Mouse (Mus musculus) stomach, embryonic 16.5 days (tissue): ENCODE measurements around the gene Vmn1r20. TPM values are rescaled to one million over a fixed set of nuclear protein-coding genes. Genes with fewer than 3 reads are reported as not detected.
"Not testable (repeated sequence)": the region's sequence is repeated elsewhere in the genome, so short reads cannot be mapped to it uniquely, and the experiment has no call there.

Source experiments
- ATAC-seq: fragments of 200-750 bp; cut with Nextera tagmentation; 2 replicates; pipeline ENCODE4 v1.8.0; 2017; ENCODE audit warnings: moderate number of reproducible peaks, moderate TSS enrichment; ENCODE audit not compliant: insufficient read depth, low FRiP score
- H3K27ac ChIP-seq: fragments of 300-500 bp; sonication (generic); 2 replicates; pipeline ENCODE4 v1.5.1; 2014; ENCODE audit warnings: low read length
- H3K27me3 ChIP-seq: fragments of 300-500 bp; sonication (generic); 2 replicates; pipeline ENCODE4 v1.6.1; 2014; ENCODE audit warnings: low read length, control low read depth, mixed read lengths; ENCODE audit not compliant: control insufficient read depth, insufficient read depth
- H3K36me3 ChIP-seq: fragments of 300-500 bp; sonication (generic); 2 replicates; pipeline ENCODE4 v1.6.1; 2014; ENCODE audit warnings: low read length; ENCODE audit not compliant: control insufficient read depth, insufficient read depth
- H3K4me1 ChIP-seq: fragments of 300-500 bp; sonication (generic); 2 replicates; pipeline ENCODE4 v1.6.1; 2014; ENCODE audit warnings: low read length, control low read depth, mixed read lengths; ENCODE audit not compliant: control insufficient read depth, insufficient read depth
- H3K4me2 ChIP-seq: fragments of 300-500 bp; sonication (generic); 2 replicates; pipeline ENCODE4 v1.6.1; 2014; ENCODE audit warnings: low read depth, low read length, mixed read lengths
- H3K4me3 ChIP-seq: fragments of 300-500 bp; sonication (generic); replicated peaks from 2 replicates; pipeline ENCODE4 v1.5.1; 2014; ENCODE audit warnings: mild to moderate bottlenecking, low read length
- H3K9ac ChIP-seq: fragments of 300-500 bp; sonication (generic); 2 replicates; pipeline ENCODE4 v1.6.1; 2014; ENCODE audit warnings: low read length
- H3K9me3 ChIP-seq: fragments of 300-500 bp; sonication (generic); replicated peaks from 2 replicates; pipeline ENCODE4 v1.6.1; 2016; ENCODE audit warnings: low read length, control low read depth; ENCODE audit not compliant: control insufficient read depth
- WGBS: fragments of 180-500 bp; shearing (Covaris S2); extraction: QIAGEN DNeasy Blood & Tissue Kit; methylation state at CpG from one replicate; pipeline ENCODE4 v1.1.7; 2014; 5-methylcytosine and 5-hydroxymethylcytosine counted together
- polyA plus RNA-seq: library from polyadenylated mRNA; unstranded; fragments of >200 nt; fragmentation: Nextera tagmentation; extraction: Ambion mirVana; gene quantifications from 2 replicates; pipeline ENCODE4 v1.2.1, GENCODE M21; 2015

The Vmn1r20 gene
- 0.04 TPM in 1 of 2 replicates, not detected in the other for polyA plus RNA-seq

DNA sequence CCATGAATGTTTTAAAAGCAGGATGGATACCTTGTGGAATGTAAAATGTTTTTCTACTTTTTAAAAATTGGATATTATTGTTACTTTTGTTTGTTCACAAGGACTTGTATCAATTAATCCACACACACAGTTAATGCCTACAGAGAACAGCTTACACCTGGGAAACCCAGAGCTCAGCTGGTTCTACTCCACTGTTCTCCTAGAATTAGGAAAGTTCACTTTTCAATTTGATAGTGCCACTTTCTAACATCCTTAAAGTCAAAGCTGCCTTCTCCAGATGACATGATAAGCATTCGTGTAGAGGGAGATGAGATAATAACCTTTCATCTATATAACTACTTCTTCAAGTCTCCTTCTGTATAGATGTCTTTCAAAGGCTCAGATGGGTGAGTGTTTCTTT lies at the start of gene Vmn1r20:
Gene Vmn1r20, plus strand, starts transcription at position 301 of the 400 bp plus-strand sequence.
- Histone ChIP-seq H3K4me1 (no peaks in the 10 kb centered on the region), H3K9me3 (no peaks in the 10 kb centered on the region), H3K27me3 (no peaks in the 10 kb centered on the region), H3K9ac (no peak within 1 kb of the TSS), H3K36me3 (no peaks in the 10 kb centered on the region), H3K27ac (no peak within 1 kb of the TSS), H3K4me2 (no peak within 1 kb of the TSS), H3K4me3 (no peak within 1 kb of the TSS)
- no peak for ATAC-seq
- 47% methylated on average over 1 of the region's 1 CpGs for WGBS

- Histone ChIP-seq H3K4me3 (no peak within 1 kb of the TSS), H3K4me1 (no peaks in the 10 kb centered on the region), H3K4me2 (no peak within 1 kb of the TSS), H3K36me3 (no peaks in the 10 kb centered on the region), H3K27me3 (no peaks in the 10 kb centered on the region), H3K27ac (no peak within 1 kb of the TSS), H3K9ac (no peak within 1 kb of the TSS), H3K9me3 (no peaks in the 10 kb centered on the region)
- ATAC-seq = no peak
Measured at GRCm38 (mm10) chr6:57395683-57396082, 33.0 kb upstream of the Vmn1r20 start, which contains the start of gene Vmn1r18. Vmn1r18 (minus strand) TSS chr6:57395783.

- not testable (repeated sequence) for ATAC-seq, H3K27ac ChIP-seq, H3K9ac ChIP-seq, H3K27me3 ChIP-seq, H3K4me3 ChIP-seq, H3K4me1 ChIP-seq, H3K9me3 ChIP-seq, H3K4me2 ChIP-seq, H3K36me3 ChIP-seq
- WGBS = 62% methylated on average over 3 of the region's 3 CpGs
Measured at GRCm38 (mm10) chr6:57403480-57403879, 25.2 kb upstream of the Vmn1r20 start, which contains the start of gene Vmn1r19. Vmn1r19 (plus strand) TSS chr6:57403780.

DNA sequence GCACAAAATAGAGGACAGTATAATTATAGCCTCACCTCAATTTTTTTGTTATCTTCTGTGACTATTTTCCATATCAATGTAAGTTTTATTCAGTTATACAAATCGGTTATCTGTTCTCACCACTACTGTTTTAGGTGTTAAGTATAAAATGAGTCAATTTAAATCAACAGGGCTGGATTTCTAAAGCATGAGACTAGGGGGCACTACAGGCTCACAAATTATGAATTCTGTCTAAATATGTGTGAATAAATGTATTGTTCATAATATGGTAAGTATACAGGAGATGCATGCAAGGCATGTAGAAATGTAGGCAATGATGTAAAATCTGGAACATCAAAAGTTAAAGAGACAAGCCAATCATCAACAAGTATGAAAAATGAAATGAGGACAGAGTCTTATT lies 2.5 kb downstream of the Vmn1r20 start:
- WGBS = 73% methylated on average over 1 of the region's 1 CpGs
- Histone ChIP-seq H3K4me3 (no peak overlapping the region), H3K27ac (no peak overlapping the region), H3K4me2 (no peak overlapping the region), H3K9me3 (no peaks in the 10 kb centered on the region), H3K27me3 (no peaks in the 10 kb centered on the region), H3K9ac (no peak overlapping the region), H3K4me1 (no peaks in the 10 kb centered on the region), H3K36me3 (no peaks in the 10 kb centered on the region)
- no peak for ATAC-seq

DNA sequence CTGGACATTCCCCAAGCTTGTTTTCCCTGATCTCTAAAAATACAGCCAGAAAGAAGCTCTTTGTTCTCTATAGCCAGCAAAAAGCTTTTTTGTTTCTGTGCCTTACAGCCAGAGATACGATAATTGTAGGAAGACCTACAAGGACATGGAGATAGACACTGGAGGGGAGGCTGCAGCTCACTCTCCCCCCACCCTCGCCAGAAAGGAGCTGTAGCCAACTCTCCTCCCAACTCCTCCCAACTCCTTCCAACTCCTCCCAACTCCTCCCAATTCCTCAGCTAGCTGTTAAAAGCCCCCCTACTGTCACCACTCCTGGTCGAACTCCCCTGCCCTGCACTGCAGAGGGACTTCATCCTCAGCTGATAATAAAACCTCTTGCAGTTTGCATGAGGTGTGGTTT lies 39.4 kb downstream of the Vmn1r20 start:
- H3K27ac ChIP-seq, H3K9ac ChIP-seq, H3K36me3 ChIP-seq, ATAC-seq, H3K4me1 ChIP-seq, H3K9me3 ChIP-seq, H3K4me2 ChIP-seq, H3K4me3 ChIP-seq, H3K27me3 ChIP-seq: not testable (repeated sequence)
- WGBS = 25% methylated on average over 3 of the region's 3 CpGs

Other genes with a start within 250 kb of the Vmn1r20 start
- not detected in 2 replicates for gene Vmn1r13, start 225.6 kb upstream of the Vmn1r20 start, polyA plus RNA-seq
- gene Vmn1r14, start 197.2 kb upstream of the Vmn1r20 start, polyA plus RNA-seq = not detected in 2 replicates
- not detected in 2 replicates for gene Vmn1r15, start 171.0 kb upstream of the Vmn1r20 start, polyA plus RNA-seq
- not detected in 2 replicates for gene Vmn1r16, start 99.4 kb upstream of the Vmn1r20 start, polyA plus RNA-seq
- gene Vmn1r17, start 65.2 kb upstream of the Vmn1r20 start, polyA plus RNA-seq = not detected in 2 replicates
- gene Vmn1r18, start 33.1 kb upstream of the Vmn1r20 start, polyA plus RNA-seq = not detected in 2 replicates
- not detected in 2 replicates for gene Vmn1r19, start 25.1 kb upstream of the Vmn1r20 start, polyA plus RNA-seq
- gene Ppm1k, start 106.5 kb downstream of the Vmn1r20 start, polyA plus RNA-seq = 5.3 and 5.4 TPM in 2 replicates
- 1.7 and 3.0 TPM in 2 replicates for gene Herc6, start 152.1 kb downstream of the Vmn1r20 start, polyA plus RNA-seq